Mouse (Mus musculus) neutrophil, adult 5-6 weeks (primary cell): ENCODE results near the gene Slc24a3. TPM values are rescaled to one million over a fixed set of nuclear protein-coding genes. Genes with fewer than 3 reads are reported as not detected.
A peak's percentile ranks its signal among the peaks of the same experiment; 100 is the strongest.

ENCODE experiments used
- ATAC-seq: fragments of 151-379, 151-347 bp; 2 replicates; pipeline ENCODE4 v1.8.0; 2017; ENCODE audit warnings: mild to moderate bottlenecking, moderate TSS enrichment; ENCODE audit not compliant: insufficient number of reproducible peaks, poor library complexity, low FRiP score, severe bottlenecking; ENCODE audit errors: extremely low read depth
- total RNA-seq: library from RNA; stranded (forward); fragments of 200-1000 nt; gene quantifications from 2 replicates; pipeline ENCODE4 v1.2.3, GENCODE M21; 2017

Slc24a3 gene
- total RNA-seq, 1 experiment from 2014 or later, result 1.0 TPM

DNA sequence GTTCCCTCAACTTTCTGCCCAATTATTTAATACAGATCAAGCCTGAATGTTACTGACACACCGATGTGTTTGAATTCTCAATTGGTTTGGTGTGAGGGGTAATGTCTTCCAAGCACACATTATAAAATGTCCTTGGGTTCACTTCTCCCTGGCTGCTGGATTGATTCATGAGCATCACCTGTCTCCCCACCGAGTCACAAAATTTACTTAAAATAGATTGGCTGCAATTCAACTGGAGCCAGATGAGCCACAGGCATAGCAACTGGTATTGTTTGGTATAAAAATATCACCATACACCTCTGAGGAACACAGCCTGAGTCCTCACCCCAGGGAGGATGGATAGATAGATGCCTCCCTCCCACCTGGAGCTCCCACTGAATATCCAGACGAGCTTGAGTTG is 404.4 kb downstream of the Slc24a3 start:
- ATAC-seq, result no peak

DNA sequence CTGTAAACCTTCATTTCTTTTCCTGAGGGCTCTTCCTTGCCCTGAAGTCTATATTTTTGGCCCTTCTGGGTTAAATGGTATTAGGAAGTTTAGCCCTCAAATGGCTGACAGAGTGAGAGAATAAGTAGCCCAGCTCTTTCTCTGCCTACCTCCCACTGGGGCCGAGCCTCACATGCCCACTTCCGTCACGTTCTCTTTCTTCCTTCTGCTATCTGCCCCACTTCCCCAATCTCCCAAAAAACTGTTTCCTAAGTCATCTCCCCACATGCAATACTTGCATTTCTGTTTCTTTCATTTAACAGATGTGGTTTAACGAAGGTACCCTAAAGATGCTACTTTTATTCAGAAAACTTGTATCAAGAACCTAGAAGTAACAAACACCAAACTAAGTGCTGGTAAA is 406.6 kb downstream of the Slc24a3 start:
- ATAC-seq, result no peak

DNA sequence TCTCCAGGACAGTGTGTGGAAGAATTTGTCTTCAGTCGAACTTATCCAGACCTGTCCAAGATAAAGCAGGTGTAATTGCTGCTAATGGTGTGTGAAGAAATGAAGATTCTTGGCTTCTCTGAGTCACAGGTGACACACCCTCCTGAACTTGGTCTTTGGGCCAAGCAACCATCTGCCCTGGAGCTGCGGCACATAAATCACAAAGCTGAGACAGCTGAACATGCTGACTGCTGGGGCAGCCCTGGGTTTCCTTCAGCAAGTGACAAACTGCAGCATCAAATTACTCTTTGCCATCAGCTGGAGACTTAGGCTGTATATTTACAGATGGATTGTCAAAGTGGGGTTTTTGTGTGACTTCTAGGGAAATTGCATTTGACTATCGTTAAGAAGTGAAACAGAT is 415.5 kb downstream of the Slc24a3 start:
- no peak for ATAC-seq

DNA sequence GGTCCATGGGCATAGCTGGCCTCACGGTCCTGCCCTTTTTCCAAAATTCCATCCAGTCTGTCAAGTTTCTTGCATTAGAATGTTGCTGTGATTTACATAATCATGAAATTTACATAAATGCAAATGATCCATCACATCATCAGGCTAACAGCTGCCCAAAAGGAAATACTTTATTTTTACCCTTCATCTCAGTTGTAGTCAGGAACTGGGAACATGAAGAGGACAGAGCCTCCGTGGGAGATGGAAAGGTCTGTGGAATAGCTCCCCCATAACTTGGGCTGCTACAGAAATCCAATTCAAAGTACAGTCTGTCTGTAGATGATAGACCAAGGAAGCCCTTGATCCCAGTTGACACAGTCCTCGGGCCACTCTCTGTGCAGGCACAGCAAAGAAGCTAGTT is 417.9 kb downstream of the Slc24a3 start:
- ATAC-seq, result no peak

DNA sequence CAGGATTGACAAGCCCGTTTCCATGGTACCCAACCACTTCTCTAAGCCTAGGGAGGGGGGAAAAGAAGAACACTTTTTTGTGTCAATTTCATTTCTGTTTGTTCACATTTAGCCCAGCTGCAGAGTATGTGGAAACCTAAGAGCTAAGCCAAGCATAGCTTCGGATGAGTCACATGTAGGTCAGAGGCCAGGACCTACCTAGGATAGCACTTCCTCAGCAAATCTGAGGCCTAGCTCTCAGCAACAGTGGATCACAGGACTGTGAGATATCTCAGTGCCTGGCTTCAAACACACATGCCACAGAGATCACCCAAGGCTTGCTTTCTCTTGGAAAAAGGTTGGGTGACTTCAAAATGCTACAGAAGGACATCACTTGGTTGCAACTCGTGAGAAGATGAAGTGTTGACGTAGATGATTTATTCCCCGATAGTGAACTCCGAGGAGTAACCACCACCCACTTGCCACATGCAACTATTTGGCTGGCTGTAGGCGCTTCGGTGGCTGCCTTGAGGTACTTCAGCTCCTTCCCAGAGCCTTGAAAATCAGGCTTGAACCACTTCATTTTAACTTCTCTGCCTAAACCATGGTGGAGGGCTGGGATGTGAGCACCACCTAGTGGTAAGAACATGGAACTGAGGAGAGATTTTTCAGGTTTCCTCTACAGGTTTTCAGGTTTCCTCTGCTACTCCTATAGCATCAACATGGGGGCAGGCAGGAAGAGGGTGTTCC is 420.6 kb downstream of the Slc24a3 start:
- ATAC-seq, result peak; percentile 60

DNA sequence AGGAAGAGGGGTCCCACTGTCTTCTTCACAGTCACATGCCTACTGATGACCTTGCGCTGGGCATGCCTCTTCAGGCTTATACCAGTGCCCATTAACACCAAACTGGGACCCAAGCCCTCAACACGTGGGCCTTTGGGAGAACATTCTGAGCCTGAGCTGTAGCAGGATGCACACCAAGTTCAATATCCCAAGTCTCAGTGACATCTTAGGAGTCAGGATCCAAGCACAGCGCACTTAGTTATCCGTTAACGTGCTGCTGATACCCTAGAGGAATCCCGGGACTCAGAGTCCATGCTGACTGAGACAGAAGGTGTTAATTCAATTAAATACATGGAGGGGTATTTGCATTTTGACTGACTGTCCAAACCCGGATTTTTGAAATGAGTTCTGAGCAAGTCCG is 424.3 kb downstream of the Slc24a3 start:
- ATAC-seq, result no peak

DNA sequence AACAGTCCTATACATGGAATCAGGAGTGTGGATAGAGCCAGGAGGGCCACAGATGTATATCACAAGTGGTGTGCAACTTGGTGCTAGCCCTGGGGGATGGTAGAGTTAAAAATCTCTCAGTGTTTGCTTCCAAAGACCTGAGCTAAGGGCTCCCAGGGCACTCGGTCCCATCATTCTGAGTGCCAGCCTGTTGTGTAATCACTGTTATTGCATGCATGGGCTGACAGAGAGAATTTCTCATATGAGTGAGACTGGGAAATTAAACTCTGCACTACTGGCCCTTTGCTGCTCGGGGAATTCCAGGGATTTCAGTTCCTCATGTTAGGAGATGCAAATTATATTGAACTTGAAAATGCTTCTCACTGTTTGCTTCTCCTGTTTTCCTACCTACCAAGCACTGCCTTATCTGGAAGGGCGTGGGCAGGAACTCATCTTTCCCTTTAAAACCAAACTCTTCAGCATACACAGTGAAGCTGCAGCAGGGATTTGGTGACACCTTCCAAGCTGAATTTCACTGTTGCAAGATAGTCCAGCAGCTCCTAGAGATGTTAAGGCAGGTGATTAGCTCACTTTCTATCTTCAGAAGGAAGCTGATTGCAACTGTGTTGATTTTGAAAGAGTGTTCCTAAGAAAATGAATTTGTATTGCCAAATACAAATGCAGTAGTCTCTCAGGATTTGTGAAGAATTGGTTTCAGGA is 426.2 kb downstream of the Slc24a3 start:
- no peak for ATAC-seq

DNA sequence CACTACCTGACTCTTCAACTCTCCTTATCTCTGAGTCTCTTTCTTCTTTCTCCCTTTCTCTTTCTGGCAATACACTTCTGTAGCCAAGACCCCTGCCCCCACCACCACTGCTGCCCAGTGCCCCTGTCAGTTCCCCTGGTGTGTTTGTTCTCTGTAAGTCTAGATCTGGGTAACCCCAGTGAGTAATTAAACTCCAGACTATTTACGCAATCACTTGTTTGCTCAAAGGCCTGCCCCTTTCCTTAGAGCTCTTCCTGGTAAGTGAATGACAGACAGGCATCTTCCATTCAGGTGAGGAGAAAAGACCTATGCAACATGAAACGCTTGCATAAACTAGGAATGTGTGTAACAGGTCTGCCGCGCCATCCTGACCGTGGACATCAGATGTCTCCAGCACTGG is 430.3 kb downstream of the Slc24a3 start:
- ATAC-seq, result no peak

DNA sequence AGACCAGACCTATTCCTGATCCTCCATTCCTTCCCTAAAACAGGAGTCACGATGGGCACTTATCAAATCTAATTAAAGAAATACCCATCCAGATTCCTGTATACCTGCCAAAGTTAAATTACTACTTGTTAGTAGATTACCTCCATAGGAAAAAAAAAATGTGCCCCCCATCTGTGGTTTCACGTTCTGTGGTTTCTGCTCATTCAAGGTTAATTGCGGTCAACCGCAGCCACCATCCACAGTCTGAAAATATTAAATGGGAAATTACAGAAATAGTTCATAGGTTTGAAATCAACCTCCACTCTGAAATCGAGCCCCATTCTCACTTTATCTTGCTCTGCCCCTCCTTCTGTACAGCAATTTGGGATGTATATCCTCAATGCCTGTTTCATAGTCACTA is 440.3 kb downstream of the Slc24a3 start:
- no peak for ATAC-seq

DNA sequence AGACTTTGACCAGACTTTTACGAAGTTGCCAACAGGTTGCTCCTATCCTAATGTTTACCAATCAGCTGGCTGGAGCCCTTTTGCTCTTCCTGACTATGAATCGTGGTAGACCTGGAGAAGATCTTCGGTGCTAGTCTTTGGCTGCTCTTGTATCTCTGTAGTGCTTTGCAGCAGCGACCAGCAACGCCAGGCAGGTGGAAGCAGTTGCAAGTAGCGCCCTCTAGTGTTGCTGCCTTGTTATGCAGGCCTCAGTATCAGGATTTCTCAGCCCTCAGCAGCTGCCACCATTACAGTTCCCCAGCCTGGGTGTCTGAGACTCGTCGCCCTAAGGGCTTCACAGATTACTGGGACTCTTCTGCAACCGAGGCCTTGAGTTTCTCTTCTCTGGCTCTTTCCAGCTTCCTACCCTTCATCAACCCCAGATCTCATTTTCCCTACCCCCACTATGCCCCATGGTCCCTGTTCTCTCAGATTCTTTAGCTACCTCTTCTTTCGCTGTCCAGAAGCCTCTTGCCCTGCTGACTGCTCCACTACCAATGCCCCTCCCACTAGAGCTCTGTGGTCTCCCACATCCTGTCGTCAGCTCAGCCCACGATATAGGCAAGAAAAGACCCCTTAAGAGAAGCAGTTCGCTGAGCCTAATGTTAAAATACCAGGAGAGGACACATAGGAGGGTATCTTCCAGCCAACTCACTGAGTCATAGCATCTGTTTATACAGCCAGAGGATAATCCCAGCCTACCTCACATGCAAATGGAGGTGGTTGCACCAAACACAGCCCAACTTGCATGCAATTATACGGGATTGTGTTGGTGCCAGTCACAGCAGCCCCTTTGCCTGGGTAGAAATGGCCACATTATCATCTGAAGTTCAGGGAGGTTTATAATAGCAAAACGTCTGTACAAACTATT is 443.5 kb downstream of the Slc24a3 start:
- ATAC-seq, result no peak

DNA sequence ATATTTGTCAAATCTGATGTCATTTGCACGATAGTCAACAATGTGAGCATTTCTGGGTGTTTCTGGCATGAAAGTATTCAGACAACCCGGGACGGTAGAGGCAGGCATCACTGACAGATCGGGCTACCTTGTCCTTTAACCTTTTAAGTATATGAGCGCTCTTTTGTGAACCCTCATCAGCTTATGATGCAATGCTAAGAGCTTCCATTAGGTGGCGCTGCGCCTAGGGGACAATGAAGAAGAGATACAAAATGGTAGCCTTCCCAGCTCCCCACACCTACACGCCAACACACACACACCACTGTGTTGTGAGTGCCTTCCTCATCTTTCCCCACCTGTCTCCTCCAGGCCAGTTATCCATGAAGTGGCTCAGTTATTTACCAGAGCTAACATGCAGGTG is 445.4 kb downstream of the Slc24a3 start:
- ATAC-seq, result no peak

DNA sequence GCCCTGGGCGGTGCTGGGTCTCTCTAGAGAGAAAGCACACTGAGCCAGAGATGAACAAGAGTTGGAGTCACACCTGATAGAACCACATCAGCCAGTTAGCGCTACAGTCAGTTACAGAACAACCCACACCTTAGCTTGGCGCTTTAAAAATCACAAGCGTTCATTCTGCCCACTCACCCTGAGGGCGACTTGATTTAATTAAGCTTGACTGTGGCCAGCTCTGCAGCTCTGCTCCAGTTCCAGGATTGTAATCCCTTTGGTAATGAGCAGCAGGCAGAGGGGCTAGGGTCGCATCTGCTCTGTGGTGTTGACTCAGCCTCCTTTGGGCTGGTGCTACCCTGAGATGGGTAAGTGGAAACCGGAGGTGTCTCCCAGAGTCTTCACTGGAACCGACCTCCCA is 446.2 kb downstream of the Slc24a3 start:
- ATAC-seq, result no peak

DNA sequence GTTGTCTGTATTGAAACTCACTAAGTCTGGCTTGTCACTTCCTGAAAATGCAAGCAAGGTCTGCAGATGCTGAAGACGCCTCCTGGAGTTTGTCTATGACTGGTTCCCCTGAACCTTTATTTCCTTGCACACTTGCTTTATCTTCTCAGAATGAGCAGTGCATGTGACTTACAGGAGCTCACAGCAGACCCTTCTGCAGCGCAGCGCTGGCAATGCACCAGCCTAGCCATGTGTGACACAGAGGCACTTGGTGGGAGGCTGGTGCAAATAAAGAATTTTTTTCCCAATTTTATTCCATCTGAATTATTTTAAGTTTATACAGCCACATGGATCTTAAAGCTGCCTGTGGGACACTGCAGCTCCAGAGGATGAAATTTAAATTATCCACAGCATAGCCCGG is 452.1 kb downstream of the Slc24a3 start:
- ATAC-seq, result no peak

DNA sequence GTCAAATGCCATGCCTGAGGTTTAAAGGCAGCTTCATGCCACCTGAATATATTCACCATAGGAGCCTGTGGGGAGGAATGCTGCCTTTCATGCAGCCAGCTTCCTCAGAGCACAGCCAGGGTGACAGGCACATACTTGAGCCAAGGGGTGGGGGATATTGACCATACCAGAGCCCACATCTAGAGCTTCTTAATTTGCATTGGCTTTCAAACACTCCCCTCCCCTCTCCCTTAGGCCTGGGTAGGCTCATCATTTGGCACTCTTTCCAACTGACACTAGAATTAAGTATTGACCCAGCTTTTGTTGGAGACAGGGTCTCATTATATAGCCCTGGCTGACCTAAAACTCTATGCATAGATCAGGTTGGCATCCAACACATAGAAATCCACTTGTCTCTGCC is 453.2 kb downstream of the Slc24a3 start:
- ATAC-seq, result no peak

DNA sequence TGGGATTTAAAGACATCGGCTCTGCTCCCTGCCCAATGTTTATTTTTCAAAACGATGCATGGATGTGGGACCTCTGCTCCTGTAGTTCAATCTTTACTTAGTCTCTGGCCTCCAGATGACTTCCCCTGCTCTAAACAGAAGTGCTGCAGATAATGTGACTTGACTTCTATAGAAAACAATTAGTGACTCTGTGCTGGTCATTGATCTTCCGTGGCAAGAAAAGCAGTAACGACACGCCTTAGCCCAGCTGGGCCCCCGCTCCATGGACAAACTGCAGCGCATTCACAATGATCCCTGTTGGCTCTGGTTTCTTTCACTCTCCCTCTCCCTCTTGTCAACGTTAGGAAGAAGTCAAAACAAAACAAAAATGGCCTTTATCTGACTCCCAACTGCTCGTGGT is 453.6 kb downstream of the Slc24a3 start:
- ATAC-seq, result no peak

DNA sequence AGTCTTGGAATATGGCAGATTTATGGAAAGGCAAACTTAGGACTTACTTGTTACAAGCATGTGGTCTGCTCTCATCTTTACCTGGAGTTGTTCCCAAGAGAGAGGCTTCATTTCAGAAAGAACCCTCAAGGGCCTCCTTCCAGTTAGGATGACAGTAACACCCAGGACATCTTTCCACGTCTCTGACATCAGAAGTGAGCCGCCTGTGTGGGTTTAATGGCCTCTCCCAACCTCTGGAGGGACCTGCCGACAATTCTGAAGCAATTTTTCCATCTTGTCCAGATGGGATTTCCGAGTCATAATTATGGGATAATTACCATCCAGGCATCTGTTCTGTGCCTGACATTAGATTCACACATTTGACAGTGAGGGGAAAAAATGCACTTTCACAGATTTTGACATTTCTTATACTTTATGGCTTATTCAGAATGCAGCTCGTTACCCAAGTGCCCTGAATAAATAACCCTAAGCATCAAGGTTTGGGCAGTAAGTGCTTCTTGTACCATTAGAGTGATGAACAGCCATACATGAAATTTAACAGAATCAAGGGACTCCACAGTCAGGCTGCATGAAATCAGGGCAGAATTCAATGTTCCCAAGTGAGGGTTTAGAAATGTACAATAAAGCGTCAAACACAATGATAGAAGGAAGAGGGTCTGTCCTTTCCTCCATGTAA is 463.7 kb downstream of the Slc24a3 start:
- no peak for ATAC-seq

DNA sequence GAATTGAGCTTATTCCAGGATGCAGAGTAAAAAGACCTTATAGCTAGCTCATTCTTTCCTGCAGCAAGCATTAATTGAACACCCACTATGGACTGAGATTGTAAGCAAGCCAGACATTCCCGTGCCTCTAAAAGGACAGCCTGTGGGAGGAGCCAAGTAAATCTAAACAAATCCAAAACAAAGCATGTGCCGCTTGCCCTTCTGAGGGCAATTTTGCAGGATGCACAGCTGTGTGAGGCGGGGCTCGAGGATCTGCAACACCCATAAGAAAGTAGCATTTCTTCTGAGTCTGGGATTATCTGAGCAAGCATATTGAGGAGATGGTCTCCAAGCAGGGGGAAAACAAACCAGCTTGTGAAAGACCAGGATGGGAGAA is 464.2 kb downstream of the Slc24a3 start:
- no peak for ATAC-seq

DNA sequence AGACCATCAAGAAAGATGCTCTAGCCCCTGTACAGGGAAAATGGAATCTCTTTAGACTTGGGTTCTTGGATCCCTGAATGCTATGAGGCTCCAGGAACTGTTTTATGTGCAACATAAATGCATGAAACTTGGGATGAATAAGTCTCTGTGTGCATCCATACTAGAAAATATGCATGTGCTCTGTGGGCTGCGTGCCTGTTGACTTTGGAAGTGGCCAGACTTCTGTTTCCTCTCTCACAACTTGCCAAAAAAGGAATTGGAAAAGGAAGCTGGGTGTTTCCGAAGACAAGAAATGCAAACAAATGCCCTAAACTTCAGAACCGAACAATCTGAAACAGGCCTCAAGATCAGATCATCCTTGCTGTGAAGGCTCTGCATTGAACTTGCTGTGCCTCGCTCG is 466.3 kb downstream of the Slc24a3 start:
- ATAC-seq, result no peak

DNA sequence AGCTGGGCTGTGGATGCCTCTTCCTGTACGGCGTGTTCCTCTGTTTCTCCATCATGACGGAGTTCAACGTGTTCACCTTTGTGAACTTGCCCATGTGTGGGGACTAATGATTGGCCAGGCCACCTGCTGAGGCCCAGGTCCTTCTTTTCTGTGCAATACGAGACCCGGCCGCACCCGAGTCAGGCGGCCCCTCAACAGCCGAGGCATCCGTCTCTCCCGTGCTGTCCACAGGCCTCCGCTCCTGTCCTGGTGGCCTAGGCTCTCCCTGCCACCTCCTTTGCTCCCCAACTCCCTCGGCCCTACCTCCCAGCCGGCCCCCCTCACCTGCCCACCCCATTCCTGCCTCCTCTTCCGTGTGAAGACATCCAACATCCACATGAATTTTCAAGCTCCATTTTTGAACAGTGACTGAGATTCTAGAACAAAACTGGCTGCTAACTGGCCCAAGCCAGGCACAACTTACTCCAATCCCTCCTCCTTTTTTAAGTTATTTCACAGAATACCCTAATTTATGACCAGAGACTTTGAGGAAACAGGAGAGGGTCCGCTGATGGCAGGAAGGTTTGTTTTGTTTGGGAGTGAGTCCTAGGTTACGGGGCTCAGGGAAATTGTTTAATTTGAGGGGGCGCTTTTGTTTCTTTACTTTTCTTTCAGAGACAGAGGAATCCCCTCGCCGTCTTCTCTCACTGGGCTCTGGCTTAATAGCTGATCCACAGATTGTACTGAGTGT is 472.9 kb downstream of the Slc24a3 start:
- ATAC-seq, result no peak
